Mouse (Mus musculus) left cerebral cortex, adult 9 months (tissue): ENCODE results near the gene St14.
A peak's percentile ranks its signal among the peaks of the same experiment; 100 is the strongest.
"Not testable (repeated sequence)": the region's sequence is repeated elsewhere in the genome, so short reads cannot be mapped to it uniquely, and the experiment has no call there.

Experiments
- DNase-seq, 2 experiments: peaks; one replicate each; pipeline ENCODE4 v3.0.0; 2022; ENCODE audit warnings: low spot score in 2 of 2

St14 gene

DNA sequence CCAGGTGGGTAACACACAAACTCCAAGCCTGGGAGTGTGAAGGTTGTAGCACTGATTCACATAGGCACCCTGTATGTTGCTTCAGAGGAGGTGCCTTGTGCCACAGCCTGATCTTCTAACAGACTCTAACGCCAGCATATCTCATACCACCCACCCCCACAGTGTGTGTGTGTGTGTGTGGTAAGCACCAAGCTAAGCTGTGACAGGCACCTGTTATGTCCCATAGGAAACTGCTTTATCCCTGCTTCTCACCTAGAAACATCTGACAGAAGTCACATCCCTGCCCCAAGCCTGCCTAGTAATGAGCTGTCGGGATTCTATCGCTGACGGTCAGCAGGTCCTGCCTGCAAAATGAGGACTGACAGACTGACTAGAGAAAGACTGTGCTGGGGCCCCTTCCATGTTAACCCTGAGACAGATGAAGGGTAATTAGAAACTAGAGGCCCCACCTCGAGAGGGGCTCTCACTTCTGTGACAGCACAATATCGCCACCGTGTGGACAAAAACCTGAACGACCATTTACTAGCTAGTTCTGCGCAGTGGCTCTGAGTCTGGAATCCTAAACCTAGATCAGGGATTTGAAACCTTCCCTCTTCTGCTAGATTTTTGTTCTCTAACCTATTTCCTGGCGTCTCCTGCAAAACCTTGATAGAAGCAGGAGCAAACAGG lies 45.4 kb downstream of the St14 start:
- DNase-seq, result peak in 1 of 2 experiments; percentile 77

DNA sequence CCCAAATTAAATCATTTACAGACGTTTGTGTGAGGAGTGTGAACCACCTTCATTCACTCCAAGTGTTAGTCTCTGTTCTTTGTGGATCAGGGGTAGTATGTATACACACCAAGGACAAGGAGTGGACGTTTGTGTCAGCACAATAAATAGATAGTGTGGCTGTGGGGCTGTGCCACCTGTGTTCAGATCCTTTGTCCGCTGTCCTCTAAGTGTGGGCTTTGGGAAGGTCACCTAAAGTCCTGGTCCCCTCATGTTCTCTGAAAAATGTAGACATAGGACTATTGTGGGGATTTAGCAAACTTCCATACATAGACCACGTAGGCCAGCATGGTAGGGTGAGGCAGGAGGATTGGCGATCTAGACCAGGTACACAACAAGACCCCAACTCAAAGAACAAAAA lies 46.1 kb downstream of the St14 start:
- DNase-seq, result no peak

DNA sequence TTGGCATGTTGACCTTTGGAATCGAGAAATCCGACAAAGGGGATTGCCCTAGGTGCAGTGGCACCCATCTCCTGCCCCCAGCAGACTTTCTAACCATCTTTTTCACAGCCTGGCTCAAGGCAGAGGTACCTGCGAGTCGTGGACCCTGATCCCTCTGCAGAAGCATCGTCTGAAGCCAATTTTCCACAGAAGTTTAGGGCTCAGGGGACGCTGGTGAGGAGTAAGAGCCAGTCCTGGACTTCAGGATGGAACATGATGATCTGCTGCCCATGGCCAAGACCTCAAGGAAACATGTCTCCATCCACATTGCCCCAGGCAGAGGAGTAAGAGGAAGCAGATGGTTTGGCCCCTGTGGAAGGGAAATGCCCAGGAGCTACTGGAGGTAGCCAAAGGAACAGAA lies 48.9 kb downstream of the St14 start:
- no peak for DNase-seq

DNA sequence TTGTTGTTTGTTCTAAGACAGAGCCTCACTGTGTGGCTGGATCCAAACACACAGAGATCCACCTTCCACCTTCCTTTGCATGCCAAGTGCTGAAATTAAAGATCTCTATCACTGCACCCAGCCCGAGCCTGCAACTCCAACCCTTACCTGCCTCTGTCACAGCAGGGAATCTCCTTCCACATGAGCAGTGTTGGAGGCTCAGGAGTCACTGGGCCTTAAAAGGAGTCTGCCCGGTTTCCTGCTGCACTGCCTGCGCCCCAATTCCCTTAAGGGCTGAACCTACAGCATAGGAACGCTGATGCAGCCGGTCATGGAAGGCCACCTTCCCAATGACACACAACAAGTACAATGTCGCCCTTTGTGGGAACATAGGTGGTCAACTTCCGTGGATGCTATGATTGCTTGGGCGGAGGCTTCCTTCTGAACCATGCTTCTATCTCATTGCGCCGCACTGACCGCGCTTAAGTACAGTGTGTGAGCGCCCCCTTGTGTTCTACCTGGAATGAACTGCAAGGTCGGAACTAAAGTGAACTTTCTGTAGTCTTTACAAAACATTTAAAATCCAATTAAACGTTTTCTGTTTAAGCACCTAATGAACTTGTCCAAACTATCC lies 49.5 kb downstream of the St14 start:
- peak in 1 of 2 experiments; percentile 80 for DNase-seq

DNA sequence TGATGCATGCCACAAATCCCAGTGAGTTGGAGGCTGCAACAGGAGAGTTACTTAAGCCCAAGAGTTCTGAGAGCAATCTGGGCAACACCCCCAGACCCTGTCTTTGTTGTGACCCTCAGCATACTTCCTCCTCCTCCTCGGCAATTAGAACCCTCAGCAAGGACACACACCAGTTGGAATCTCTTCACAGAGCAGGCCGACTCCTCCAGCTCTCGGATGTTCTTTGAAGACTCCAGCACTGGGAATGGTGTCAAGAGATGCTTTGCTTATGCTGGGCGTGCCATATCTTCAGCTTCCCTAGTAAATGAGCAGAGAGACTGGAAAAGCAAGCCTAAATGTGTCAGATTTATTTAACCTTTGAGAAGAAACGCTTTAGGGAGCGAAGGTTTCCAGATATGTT lies 50.9 kb downstream of the St14 start:
- no peak for DNase-seq

DNA sequence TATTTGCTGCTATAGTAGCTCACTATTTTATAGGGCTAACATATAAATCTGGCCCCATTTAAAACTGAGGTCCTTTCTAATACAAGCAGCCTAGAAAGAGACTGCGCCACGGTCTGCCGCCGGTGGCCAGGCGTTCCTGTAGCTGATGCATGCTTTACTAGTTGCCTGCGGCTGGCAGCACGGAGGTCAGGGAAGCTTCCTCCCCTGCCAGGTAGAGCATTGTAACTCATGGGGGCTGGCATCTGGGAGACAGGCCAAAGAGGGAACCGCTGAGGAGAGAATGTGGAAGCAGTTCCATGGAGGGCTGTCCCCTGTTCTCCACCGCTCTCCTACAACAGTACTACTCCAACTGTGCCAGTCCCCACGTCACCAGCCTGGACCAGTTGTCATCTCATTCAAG lies 56.8 kb downstream of the St14 start:
- no peak for DNase-seq

DNA sequence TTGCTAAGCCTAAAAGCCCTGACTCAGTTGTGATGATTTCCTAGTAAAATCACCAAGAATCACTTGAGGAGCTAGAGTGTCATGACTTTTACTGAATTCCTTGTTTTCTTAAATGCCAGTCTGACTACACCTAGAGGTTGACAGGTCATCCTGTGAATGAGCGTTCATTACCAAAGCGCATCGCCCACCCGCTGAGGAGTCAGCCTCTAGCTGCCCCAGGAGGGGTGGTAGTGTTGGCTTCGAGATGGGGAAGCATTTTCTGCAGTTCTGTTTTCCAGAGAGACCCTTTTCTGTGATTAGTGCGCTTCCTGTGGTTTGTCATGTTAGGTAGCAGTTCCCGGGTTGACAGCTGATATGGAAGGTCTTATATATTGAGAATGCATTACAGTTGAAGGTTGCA lies 57.9 kb downstream of the St14 start:
- no peak for DNase-seq

DNA sequence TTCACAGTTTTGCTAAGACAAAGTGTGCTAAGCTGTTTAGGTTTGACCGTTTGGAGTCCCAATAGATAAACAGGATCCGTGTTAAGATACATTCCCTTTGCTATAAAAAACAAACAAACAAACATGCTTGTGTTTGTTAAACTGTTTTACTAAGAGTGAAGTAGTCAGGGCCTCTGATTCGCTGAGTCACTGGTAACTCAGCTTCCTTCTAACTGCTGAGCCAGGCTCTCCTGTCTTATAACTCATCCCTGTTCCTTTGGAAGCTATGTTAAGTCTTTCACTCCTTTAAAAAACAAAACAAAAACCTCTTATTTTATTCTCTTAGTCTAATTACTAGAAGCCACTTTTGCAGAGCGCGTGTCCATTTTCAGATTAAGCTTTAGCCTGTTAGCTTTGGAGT lies 59.4 kb downstream of the St14 start:
- no peak for DNase-seq

DNA sequence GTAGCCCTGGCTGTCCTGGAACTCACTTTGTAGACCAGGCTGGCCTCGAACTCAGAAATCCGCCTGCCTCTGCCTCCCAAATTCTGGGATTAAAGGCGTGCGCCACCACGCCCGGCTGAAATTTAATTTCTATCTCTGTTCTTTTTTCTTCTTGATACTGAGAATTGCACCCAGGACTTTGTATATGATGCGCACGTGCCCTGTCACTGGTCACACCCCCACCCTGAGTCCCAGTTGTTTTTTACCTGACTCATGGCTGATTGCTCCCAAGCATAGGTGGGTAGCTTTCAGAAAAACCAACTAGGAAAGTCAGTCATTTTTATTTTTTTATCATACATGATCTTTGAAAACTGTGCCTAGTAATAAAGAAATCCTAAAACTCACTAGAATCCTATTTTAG lies 60.9 kb downstream of the St14 start:
- DNase-seq, result no peak

DNA sequence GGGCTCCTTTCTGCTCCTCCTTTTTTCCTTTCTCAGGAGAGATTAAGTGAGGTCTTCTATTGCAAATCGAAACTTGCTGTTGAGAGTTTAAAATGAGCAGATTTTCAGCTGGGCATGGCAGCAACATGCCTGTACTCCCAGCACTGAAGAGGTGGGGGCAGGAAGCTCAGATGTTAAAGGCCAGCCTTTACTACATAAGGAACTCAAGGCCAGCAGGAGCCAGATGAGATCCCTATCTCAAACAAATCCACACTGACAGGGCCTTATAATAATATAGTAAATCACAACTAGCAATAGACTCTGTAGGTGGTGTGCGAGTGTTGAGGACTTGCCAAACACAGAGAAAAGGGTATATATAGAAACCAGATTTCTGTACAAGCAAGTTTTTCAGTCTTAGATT lies 72.9 kb downstream of the St14 start:
- peak in 1 of 2 experiments; percentile 20 for DNase-seq

DNA sequence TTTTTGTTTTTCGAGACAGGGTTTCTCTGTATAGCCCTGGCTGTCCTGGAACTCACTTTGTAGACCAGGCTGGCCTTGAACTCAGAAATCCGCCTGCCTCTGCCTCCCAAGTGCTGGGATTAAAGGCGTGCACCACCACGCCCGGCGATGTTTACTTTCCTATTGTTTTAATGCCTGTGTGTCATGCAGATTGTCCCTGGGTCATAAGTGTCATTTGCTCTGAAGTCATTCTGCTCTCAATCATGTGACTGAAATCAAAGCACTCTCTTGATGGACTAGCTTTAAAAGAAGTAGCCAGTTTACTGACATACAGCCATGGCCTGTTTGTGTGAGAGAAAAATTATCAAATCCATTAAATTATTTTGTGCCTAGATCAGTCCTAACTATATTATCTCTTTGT lies 80.1 kb downstream of the St14 start:
- not testable (repeated sequence) for DNase-seq

DNA sequence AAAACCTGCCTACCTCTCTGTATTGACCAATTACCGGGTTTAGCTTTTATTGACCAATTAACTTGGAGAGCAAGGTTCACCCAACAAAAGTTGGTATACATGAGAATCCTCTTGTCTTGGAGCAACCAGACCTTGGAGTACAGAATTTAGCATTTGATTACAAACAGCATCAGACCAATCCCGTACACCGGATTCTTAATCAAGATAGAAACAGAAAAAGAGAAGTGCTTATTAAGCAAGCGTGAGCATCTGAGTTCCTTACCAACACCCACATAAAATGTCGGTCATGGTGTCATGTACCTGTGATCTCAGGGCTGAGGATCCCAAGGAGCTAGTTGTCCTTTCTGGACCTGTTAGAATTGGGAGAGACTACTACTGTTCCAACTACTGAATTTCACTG lies 81.4 kb downstream of the St14 start:
- no peak for DNase-seq
